Mouse (Mus musculus) adrenal gland, postnatal 36 days (tissue): ENCODE measurements at regions not wholly inside any gene's neighbourhood (a gene's known extent, or its start where the extent isn't known, plus 50 kb on each side); places are given as distances from the start of the nearest gene placed in this dataset.

Experiments used
- DNase-seq, 2 experiments: peaks; one replicate each; pipeline ENCODE4 v3.0.0; 2021; ENCODE audit warnings: mixed read lengths in 1 of 2

DNA sequence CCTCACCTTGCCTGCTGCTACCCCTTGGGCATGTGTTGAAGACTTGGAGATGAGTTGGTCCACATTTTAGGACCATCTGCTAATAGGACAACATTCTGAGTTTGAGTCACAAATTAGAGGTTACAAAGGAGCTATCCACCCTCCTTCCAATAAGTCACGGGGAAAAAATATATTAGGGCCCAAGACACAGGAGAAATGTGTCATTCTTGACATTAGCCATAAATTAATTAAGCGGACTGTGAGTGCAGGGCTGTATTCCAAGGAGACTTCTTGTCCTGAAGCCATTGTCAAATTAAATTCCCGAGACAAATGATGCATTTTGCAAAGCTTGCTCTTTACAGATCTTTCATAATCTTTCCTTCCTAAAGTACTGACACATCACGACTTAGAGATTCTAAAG is 79.2 kb downstream of the 1700020N01Rik start:
- DNase-seq, result no peak

DNA sequence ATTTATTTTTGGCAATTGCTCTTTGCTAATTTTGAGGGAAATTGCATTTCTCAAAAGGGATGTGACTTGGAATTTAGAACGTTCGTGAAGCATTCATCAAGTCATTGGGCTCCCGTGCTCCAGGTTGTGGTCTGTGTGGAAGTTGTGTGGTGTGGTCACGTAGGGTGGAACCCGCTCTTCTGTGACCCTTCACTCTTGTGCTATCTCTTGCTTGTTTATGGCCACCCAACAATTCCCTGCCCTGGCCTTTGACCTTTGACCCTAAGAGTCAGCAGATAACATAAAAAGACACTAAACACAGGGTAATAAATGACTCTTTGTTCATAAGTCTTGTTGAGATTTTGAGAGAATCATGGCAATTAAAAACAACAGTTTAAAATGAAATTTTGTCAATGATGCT is 79.7 kb downstream of the 1700020N01Rik start:
- no peak for DNase-seq

DNA sequence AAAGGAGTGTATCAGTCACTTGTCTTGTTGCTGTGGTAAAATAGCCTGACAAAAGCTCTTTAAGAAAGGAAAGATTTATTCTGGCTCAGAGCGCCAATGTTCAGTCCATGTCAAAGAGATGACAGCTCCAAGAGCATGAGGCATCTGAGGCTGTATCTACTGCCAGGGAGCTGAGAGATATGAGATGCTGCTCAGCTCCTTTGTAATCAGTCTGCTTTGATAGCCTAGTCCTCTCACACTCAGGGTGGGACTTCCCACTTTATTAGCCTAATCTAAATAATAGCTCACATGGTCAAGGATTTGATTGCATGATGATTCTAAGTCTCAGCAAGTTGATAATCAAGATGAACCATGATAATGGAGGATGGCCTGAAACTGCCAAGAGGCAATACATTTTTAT is 80.9 kb downstream of the 1700020N01Rik start:
- no peak for DNase-seq

DNA sequence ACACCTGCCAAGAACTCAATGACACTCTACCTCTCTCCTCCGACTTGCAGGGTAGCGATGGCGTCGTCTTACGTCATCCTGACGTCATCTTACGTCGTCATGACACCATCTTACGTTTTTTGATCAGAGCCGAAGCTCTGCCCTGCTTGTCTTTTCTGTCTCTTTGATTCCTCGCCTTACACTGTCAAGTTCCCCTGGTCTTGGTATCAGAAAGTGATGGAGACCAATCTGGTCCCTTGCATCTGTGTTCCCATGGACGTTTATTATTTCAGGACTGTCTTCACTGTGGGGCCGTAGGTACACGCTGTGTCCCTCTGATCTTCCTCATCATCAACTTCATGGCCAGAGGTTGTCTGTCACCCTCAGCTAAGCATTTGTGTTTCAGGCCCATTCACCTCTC is 82.8 kb downstream of the 1700020N01Rik start:
- no peak for DNase-seq

DNA sequence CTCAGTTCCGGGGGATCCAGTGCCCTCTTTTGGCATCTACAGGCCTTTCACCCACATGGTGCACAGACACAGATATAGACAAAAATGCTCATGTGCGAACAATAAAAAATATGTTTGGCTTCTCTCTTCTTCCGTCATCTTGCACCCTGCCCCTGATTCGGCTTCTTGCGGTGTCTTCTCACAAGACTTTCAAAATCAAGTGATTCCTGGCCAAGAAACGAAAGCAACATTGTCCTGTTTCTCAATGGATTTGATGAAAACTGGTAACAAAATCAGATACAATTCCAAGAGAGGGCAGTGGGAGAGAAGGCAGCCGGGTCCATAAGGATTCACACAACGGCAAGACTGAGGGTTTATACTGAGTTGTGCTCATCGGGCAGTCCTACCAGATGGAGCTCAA is 85.0 kb downstream of the 1700020N01Rik start:
- DNase-seq, result no peak

DNA sequence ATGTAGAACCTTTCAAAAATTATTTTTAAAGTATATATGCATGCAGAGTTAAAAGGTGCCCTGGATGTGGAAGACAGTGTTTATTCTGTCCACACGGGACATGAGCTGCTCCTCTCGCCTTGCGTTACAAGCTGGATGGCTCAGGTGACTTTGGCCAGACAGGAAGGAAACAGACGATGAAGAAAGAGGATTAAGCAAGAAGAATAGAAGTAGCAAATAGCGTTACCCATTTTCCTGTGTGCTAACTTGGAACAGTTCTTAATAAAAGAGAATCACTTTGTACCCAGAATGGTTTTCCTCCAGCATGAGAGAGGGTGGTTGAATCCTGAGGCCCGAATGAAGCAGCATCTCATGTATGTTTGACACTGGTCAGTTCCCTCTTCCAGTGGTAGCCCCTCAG is 85.4 kb downstream of the 1700020N01Rik start:
- no peak for DNase-seq

DNA sequence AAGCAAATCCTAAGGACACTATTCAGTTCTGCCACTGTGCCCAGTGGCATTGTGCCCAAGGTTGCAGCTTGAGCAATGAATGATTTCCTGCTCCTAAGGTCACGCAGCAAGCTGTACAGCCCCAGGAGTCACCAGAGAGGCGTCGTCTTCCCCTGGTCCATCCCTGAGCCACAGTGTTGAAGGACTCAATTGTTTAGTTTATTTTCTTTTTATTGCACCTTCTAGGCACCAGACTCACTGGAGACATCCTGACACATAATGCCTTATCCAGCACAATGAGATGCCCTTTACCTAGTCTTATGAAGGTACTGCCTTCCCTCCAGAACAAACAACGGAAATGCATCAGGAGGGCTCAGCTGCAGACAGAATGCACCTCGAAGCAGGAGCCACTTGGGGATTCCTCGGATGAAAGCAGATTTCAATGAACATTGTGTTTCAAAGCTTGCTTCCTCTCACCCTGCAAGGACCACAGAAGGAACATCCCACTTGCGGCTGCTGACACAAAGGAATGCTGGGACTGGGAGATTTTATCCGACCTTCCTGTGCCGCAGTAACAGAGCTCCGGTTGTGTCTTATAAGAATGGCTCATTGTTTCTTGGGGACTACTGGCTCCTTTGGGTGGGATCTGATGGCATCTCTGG is 86.0 kb downstream of the 1700020N01Rik start:
- peak; percentile 90 to 94 for DNase-seq

DNA sequence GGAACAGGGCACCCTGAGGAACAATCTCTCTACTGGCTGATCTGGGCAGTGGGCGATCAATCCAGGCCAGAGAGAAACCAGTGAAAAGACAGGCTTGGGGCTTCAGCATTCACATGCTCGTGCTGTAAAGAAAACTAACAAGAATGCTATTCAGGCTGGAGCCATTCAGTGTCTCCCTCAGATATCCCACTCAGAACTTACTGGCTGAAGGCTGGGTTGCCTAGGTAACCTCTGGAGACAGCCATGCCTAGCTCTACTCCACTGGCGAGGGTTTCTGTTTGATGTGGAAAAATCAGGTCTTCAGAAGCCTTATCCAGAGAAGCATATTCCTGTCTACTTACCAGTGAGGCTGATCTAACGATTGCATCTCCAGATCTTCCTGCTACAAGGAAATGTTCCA is 87.8 kb downstream of the 1700020N01Rik start:
- DNase-seq, result no peak

DNA sequence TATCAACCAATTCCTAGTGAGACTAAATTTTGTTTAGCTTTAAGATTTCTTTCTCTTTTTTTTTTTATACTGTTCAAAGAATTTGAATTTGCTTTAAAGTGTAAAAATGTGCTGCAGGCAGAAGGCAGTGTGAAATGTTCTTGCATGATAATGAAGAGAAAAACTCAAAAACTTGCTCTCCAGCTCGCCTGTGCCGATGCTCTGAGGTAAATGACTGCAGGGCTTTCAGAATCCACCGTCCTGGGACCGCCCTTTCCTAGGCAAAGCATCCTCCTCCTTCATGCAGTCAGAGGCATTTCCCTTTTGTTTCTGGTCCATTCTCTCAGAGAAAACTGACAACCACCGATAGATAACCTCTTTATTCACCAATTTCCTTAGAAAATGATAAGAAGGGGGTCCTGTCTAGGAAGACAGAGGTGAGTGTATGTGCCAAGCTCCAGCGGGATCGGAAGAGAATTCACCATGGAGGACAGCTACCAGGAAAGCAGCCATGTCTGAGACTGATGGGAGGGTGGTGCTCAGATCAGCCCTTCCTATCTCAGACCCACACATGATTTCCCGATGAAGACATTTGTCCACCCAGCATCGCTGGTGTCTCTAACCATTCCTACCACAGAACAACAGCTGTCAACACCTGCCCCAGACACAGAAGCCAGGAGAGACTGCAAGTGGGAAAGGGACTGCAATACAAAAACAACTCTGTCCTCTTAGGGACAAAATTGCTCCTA is 91.5 kb downstream of the 1700020N01Rik start:
- peak in 1 of 2 experiments; percentile 7 for DNase-seq

DNA sequence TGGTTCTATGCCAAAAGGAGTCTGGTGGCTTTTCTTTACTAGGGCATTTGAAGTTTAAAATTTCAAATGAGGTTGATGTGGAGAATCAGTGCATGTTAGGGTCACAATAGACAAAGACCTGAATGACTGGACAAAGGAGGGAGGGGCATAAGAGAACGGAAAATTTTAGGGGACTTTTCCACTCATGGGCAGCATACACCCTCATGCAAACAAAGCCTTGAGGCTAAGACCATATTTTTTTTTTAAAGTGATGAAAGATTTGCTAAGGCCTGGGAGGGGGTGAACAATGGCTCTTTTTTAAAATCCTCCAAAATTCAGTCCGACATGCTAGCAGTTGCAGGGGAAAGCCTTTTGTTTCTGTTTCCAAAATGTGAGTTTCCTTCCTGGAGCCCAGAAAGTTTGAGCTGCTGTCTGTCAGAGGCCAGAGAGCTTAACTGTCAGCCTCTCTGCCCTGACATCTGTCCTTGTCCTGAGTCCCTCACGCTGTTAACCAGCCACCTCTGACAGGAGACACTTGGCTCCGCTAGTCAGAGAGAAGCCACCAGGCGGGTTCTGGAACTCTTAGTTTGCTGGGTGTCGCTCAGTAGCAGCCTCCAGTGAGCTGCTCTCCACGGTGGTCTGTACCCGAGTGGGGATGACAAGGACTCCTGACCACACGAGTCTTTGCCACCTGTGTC is 92.3 kb downstream of the 1700020N01Rik start:
- DNase-seq, result peak; percentile 67 to 73

DNA sequence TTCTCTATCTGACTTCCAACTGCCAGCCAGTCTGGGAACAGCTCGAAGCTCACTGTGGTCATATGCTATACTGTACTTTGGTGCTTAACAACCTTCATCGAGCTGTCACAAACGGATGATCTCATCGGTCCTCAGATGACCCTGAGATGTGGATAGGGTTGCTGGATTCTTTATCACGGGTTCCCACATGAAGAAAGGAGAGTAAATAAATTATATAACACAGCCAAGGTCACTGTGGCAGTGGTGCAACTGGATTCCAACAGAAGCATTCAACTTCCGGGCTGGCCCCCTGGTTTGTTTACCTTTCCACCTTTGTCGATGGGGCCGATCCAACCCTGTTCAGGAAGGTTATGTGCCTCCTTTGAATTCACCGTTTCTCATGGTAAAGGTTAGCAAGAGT is 93.1 kb downstream of the 1700020N01Rik start:
- DNase-seq, result peak; percentile 69 to 73

DNA sequence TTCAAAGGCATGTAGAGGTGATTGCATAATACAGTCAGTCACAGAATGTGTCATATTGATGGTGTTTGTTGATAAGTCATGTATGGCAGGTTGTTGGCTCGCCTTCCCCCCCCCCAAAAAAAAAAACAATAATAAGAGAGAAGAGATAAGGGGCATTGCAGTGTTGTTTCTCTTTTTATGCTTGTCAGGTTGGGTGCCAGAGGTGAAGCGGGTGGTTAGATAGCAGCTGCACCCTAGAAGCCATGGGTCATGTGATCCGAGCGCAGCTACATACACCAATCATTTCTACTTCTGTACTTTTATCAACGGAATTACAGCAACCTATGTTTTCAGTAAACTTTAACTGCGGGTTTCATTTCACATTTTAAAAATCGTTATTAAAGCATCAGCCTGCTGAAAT is 94.5 kb downstream of the 1700020N01Rik start:
- DNase-seq, result no peak

DNA sequence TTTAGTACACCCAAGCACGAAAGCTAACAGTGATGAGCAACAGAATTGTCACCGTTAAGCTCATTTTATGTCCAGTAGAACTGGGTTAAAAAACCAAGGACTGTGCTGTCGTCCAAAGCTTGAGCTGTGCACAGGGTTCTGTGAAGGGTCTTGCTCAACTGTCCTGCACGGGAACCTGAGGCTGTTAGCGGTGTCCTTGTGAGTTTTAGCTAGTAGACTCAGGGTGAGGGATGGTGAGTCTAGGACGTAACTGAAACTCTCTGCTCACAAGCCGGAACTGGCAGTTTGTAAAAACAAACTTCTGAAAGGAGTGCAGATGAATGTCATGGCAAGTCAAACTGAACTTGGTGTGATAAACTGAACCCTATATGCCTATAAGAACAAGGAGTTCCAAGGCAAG is 95.6 kb downstream of the 1700020N01Rik start:
- DNase-seq, result peak; percentile 23 to 45

DNA sequence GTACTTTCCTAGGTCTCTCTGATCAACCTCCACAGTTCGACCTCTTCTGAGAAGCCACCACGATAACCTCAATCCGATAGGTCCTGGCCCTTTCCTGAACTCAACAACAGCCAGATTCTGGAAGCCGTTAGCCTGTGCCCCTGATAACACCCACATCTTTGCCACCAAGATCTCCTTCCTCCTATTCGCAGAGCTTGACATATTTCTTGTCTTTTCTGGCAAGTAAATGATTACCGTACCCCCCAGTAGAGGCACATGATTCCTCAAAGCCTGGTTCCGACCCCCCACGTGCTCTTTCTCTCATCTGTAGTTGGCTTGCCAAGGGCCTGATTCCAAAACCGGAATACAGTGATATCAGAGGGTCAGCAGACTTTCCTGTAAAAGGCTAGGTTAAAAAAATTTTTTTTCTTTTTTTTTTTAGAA is 96.9 kb downstream of the 1700020N01Rik start:
- DNase-seq, result no peak

DNA sequence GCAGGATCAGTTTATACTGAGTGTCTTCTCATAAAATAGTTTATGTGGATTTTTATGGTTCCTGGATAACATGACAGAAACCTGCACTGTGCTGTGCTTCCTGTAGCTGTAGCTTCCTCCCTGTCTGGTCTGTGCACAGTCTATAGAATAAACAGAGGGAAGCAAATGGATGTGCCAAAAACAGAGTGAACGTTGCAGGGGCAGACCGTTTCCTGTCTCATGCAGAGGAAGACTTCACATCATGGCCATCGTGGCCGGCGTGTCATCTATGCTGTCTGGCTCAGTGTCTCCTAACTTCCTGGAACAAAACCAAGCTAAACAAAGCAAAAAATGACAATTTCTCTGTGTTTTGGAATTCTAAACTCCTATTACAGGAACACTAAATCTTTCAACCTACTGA is 102.2 kb downstream of the 1700020N01Rik start:
- DNase-seq, result peak in 1 of 2 experiments; percentile 26

DNA sequence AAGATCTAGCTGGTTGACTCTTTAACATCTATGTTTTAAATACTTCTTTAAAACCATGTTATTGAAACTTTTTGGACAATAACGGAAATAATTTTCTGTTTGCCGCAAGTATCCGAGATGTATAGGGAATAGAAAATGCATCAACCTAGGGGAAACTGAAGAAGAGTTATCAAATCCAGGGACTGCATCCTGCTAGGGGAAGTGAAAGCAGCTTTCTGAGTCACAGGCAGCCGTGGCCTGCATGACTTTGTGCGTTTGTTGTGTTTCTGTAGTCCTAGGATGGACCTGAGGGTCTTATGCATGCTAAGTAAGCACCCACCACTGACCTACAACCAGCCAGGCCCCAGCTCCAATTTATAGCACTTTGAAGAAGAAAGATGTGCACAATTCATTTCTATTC is 103.7 kb downstream of the 1700020N01Rik start:
- DNase-seq, result no peak

DNA sequence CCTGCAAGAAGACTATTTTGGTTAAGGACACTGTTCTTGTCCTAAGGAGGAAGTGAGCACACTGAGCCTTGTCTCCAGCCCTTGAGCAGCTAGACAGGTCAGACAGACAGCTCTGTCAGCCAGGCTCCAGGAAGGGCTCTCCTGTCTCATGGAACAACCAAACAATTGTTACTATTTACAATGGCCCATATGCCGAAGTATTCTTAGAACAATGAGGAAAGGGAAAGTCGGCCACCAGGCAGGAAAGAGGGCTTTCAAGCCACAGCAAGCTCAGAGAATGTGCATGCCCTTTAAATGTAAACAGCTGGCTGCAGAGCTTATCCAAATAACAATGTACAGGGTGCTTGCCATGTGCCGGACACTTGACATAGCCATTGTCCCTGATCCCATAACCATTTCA is 108.6 kb downstream of the 1700020N01Rik start:
- no peak for DNase-seq

DNA sequence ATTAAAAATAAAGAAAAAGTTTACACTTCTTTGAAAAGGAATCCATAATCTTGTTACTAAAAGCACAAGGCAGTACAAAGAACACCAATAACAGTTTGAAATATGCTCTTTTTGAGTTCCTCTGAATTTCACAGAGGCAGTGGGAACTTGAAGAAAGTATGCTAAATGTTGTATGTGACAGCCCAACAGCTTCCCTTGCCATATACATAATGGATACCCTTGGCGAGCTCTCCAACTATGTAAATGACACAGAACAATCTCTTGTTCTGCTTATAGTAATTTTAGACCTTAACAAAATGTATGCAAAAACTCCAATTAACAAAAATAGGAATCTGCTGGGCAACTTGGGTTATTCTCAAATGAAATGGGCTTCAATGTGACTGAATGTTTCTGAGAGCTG is 109.2 kb downstream of the 1700020N01Rik start:
- no peak for DNase-seq

DNA sequence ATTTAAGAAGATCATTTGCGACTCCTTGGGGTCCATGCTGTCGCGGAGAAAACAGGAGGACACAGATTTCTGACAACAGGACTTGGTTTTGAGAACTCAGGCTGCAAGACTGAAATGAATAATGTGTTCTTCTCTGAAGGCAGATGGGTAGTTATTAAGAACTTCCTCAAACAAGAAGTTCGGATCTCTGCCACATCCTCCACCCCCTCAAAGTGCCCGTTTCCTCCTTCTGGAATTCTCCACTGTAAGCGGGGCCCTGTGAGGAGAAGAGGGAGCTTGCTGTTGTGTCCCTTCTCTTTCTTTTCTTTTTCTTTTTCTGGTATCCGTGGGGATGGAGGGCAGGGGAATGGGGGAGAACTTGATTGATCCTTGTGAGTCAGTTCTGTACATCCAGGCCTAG is 118.9 kb downstream of the 1700020N01Rik start:
- no peak for DNase-seq

DNA sequence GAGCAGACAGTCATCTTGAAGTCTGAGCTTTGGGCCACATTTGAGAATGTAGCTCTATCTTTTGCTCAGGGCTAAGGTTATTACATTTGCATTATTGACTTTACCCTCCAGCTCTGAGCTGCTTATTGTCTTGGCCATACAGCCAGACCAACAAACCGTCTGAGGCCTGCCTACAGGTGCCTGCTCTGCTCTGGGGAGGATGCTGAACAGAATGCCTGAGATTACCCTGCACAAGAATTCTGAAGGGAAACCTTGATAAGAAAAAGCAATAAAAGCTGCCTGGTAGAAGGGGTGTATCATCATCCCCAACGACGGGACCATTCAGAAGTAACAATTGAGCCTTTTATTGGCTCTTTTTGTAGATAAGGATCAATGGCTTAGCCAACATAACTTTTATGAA is 119.9 kb downstream of the 1700020N01Rik start:
- DNase-seq, result no peak

DNA sequence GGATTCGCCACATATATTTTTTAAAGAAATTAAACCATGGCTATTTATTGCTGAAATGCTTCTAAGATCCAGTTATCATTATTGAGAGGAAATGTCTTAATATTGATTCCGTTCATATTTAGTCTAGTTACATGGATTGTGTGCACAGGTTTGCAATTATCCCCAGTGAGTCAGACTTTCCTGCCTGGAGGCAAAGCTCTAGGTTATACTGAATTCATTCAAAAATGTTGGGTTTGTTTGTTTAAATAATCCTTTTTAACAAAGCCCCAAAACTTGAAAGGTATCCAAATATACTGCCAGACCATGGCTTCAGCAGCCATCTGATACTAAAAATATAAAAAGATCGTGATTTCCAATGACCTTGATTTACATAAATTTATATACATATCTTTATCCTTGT is 122.5 kb downstream of the 1700020N01Rik start:
- DNase-seq, result no peak

DNA sequence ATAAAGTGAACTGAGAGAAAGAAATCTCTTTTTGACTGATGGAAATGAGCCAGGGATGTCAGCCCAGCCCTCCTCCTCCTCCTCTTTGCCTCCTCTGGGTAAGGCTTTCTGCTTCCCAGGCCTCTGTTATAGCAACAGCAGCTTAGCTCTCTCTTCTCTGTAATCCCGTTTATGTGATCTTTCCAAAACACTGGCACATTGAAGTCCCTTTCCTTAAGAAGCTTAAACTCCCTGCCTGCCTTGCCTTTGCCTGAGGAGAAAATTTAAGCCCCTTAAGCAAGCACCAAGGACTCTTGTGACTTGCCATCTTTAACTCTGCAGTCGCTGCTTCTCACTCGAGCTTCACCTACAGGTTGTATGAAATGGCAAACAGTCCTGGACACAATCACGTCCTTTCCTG is 125.2 kb downstream of the 1700020N01Rik start:
- no peak for DNase-seq

DNA sequence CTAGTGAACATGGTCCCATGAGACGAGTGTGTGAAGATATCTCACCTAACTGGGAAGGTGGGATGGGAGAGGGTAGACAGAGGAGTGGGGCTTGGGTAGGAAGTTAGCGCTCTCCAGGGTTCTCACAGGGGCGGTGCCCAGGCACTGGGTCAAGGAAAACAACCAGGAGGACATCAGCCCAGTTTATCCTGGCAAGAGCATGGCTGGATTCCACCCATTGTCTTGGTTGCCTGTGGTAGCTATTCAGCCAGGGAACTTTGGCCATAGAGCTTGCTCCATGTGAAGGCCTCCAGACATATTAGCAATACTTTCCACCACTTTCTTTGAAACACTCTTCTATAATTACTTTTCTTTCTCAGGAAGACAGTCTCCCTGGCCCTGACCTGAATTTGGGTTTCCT is 131.4 kb downstream of the 1700020N01Rik start:
- no peak for DNase-seq

DNA sequence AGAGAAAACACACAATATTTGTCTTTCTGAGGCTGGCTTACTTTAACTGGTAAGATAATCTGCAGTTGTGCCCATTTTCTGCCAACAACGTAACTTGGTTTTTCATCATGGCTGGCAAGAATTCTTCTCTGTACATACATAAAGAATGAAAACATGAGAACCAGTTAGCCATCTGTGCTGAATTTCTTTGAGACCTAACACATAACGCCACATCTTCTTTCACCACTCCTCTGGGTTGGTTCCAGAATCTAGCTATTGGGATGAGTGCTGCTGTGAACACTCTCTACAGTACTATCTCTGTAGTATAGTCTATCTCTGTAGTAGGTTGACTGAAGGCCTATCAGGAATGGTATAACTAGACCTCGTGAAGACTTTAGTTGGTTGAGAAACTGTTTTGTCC is 132.1 kb downstream of the 1700020N01Rik start:
- no peak for DNase-seq
